Mouse (Mus musculus): Measurements from ENCODE around the gene Hspg2. TPM values are rescaled to one million over a fixed set of nuclear protein-coding genes. Genes with fewer than 3 reads are reported as not detected.

Hspg2 gene
- total RNA-seq, 2 experiments from 2014 or later: 5.5 to 6.5 TPM

DNA sequence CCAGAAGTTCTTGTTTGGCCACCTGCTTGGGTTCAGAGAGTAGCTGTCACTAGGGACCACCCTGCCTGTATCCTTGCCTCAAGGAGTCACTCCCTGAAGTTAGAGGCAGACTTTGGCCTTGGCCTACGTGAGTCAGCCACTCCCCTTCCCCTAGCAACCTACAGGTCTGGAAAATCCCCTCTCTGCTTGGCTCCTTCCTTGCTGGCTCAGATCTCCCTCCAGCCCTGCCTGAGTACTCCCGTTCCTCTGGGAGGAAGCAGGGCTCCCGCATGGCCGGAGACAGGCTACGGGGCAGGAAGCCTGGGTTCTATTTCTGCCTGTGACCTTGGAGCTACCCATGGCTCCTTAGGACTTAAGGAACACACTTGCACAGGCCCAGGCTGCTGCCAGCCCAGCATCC, 28.8 kb downstream of the Hspg2 start:
- TF ChIP-seq CTCF (IDR thresholded peaks at IDR 0.05): no peak
- intact Hi-C loops (cut with DNase I): no loop called here
- Histone ChIP-seq H3K4me3 (no peak overlapping the region), H3K27ac (peak overlapping the region; percentile 66)
- DNase-seq (ENCODE audit: extremely low spot score in 1 of 2, low spot score in 2 of 2): no peak

DNA sequence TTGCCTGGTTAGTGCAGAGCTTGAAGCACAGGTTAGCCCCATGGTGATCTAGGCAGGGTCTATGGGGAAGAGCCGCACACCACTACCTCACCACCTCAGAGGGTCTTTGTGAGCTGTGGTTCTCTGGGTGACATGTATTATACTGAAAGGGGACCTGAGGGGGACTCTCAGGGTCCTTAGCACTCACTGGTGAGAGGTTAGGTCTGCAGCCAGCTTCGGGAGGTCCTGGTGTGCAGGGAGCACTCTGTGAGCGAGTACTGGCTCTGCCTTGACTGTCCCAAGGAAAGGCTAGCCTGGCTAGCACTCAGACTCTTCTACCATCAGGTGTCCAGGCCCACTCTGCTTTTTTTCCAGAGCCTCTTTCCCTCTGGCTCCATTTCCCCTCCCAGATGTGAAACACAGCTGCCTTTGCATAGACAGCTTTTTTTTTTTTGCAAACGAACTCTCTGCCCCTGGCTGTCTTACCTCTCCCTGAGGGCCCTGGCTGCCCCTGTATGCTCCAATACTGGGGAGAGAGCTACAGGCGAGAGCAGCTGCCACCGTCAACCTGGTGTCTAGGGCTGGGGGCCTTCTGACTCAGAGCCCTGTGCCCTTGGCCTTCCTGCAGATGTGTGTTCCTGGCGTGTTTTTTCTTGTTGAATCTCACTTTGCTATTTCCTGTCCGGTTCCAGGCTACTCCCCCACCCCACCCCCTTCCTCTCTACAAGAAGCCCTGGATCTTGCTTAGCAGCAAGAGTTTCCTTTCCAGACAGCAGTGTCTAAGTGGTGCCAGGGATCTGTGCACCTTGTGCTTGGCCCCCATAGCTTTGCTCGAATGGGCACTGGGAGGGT, 29.5 kb downstream of the Hspg2 start:
- TF ChIP-seq CTCF (IDR thresholded peaks at IDR 0.05): no peak
- peak overlapping the region; percentile 66 for H3K27ac ChIP-seq
- no peak overlapping the region for H3K4me3 ChIP-seq
- DNase-seq (ENCODE audit: extremely low spot score in 1 of 2, low spot score in 2 of 2): no peak
- intact Hi-C loops (cut with DNase I): no loop called here

DNA sequence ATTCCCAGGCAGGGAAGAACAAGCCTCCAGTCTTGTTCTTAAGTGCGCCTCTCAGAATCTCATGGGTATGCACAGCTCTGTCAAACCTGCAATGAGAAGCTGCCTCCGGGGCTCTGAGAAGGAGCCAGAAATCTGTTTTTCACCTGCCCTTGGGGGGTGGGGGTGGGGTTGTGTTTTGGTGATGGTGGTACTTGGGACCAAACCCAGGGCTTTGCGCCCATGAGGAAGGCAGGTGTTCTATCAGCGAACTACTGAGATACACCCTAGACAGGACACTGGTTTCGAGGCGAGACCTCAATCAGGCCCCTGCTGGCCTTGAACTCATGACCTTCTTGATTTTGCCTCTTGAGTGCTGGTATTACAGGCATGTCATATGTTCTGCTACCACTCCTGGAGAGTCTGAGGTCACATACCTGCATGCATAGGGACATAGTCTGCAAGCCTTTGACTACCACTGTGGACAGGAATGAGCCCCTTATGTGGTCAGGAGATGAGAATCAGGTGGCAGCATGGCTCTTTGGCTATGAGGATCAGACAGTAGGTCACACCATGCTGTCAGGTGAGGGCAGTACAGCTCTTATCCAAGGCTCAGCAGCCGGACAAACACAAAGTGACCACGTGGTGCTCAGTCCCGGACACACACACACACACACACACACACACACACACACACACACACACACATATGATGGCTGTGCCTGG, 30.5 kb downstream of the Hspg2 start:
- intact Hi-C loops (cut with DNase I): no loop called here
- DNase-seq (ENCODE audit: extremely low spot score in 1 of 2, low spot score in 2 of 2): no peak
- TF ChIP-seq CTCF (IDR thresholded peaks at IDR 0.05): no peak
- no peak overlapping the region; the same call in 1 of the 2 replicates for H3K27ac ChIP-seq
- H3K4me3 ChIP-seq: no peak overlapping the region

DNA sequence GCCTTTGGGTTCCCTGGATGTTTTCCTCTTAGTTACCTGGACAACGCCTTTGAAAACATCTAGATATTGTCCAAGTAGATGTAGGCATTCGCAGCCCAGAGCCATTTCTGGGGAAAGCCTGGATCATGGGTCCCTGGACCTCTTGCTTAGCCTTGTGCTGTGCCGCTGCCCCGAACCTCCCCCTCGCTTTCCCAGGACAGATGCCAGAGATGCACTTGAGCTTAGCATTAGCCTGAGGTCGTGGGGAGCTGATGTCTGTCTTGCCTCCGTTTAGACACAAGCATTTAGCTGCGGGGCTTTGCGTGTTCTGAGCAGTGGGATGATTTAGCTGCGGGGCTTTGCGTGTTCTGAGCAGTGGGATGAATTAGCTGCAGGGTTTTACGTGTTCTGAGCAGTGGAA, 31.6 kb downstream of the Hspg2 start:
- no peak for TF ChIP-seq CTCF (IDR thresholded peaks at IDR 0.05)
- H3K27ac ChIP-seq: no peak overlapping the region
- no peak overlapping the region for H3K4me3 ChIP-seq
- intact Hi-C loops (cut with DNase I): no loop called here
- DNase-seq (ENCODE audit: extremely low spot score in 1 of 2, low spot score in 2 of 2): no peak

DNA sequence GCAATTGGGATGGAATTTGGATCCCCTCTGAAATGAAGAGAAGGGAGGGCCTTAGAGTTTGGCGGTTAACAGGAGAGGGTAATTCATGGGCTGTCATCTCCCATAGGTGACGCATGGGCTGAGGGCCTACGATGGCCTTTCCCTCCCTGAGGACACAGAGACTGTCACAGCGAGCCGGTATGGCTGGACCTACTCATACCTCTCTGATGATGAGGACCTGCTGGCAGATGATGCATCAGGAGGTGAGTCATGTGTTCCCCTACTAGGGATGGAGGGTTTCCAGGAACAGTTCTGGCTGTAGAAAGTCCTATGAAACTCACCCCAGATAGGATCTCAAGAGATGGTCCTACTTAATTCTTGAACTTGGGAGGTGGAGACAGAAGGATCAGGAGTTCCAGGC, 32.4 kb downstream of the Hspg2 start:
- intact Hi-C loops (cut with DNase I): no loop called here
- no peak overlapping the region for H3K4me3 ChIP-seq
- no peak for TF ChIP-seq CTCF (IDR thresholded peaks at IDR 0.05)
- no peak for DNase-seq (ENCODE audit: extremely low spot score in 1 of 2, low spot score in 2 of 2)
- H3K27ac ChIP-seq: no peak overlapping the region

DNA sequence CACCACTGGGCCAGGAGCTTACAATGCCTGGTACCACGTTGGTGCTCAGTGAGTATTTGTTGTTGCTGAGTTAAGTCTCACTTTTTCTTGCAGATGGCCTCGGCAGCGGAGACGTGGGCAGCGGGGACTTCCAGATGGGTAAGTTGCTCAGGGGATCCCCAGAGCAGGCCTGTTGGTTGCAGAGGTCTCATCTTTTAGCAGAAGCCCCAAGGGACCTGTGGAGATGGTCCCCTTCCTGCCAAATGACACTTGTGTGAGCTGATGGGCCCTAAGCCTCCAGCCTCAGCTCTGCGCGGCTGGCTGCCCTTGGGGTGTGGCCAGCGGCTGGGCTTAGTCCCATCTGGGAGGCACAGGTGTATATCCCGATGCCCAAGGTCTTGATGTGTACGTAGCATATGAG, 33.6 kb downstream of the Hspg2 start:
- TF ChIP-seq CTCF (IDR thresholded peaks at IDR 0.05): no peak
- Histone ChIP-seq H3K4me3 (no peak overlapping the region), H3K27ac (no peak overlapping the region)
- intact Hi-C loops (cut with DNase I): no loop called here
- no peak for DNase-seq (ENCODE audit: extremely low spot score in 1 of 2, low spot score in 2 of 2)

DNA sequence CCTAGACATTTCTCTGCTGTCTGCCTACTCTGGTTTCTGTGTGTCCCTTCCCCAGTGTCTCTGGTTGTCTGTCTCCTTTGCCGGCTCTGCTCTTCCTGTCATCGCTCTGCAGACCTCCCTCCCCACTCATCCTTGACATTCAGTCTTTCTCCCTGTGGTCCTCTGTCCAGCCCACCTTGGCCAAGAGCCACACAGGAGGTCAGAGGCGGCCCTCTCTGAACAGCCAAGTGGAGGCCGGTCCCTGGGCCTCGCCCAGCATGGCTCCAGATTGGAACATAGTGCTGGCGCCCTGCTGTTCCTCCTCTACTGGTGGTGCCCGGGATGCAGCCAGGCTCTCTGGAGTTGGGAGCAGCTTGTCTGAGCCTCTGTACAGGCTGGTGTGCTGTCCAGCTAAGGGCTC, 34.2 kb downstream of the Hspg2 start:
- H3K27ac ChIP-seq: no peak overlapping the region
- no peak overlapping the region for H3K4me3 ChIP-seq
- DNase-seq (ENCODE audit: extremely low spot score in 1 of 2, low spot score in 2 of 2): no peak
- TF ChIP-seq CTCF (IDR thresholded peaks at IDR 0.05): no peak
- intact Hi-C loops (cut with DNase I): no loop called here

DNA sequence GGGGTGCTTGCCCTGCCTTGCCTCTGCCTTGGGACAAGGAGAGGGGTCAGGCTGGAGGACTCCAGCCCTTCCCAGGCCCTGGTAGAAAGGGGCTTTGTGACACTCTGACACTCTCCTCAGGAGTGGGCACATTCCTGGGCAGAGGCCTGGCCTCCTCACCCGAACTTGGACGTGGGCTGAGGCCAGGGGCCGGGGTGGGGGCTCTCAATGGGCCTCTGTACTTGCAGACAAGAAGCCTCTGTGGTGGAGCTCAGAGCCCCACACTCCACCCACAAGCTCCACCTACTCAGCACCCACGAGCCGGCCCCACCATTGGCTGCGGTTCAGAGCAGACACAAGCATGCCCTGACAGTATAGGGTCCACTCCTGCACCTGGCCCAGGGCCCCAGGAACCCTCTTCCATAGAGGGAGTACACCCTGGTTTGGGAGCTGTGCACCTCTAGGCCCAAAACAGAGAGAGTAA, 35.0 kb downstream of the Hspg2 start:
- intact Hi-C loops (cut with DNase I): no loop called here
- H3K27ac ChIP-seq: no peak overlapping the region

DNA sequence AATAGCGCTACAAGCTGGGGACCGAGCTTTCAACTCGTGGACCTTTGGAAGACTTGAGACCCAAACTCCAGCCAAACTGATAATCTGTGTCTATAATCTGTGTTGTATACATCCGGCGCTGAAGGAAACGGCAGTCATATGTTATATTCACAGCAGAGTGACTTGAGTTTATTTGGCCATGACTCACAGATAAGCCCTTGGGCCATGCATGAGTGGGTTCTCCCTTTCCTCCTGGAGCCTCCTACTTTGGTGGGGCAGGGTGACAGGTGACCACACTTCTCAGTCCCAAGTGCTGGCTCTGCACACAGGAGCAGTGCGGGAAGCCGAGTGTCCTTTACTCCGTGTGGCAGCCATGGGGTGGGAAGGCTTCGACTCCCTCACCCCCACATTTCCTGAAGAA, 38.1 kb downstream of the Hspg2 start:
- Histone ChIP-seq H3K4me3 (no peak overlapping the region), H3K27ac (no peak overlapping the region)
- intact Hi-C loops (cut with DNase I): no loop called here
- TF ChIP-seq CTCF (IDR thresholded peaks at IDR 0.05): no peak
- DNase-seq (ENCODE audit: extremely low spot score in 1 of 2, low spot score in 2 of 2): no peak

More for the DNA sequence above, 35.0 kb downstream of the Hspg2 start:
- H3K4me3 ChIP-seq: no peak overlapping the region
- peak in 1 of 2 experiments; percentile 19 for DNase-seq (ENCODE audit: extremely low spot score in 1 of 2, low spot score in 2 of 2)
- TF ChIP-seq CTCF (IDR thresholded peaks at IDR 0.05): no peak

DNA sequence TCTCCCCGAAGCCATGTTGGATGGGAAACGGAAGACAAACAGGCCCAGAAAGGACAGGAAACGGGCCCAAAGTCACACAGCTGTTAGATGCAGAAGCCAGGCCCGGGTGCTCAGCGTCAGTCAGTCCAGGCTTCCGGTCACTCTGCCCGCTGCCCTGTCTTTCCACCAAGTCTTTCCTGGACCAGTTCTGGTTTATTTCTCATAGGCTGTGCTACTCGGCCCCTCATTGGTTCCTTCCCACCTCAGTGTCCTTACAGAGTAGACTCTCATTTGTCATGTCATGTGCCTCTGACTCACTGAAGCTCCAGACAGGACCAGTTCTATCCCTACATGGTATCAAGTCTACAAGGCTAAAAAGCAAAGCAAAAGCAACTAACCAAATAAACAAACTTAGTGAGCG, 41.0 kb downstream of the Hspg2 start:
- no peak for DNase-seq (ENCODE audit: extremely low spot score in 1 of 2, low spot score in 2 of 2)
- no peak overlapping the region for H3K4me3 ChIP-seq
- intact Hi-C loops (cut with DNase I): no loop called here
- no peak overlapping the region for H3K27ac ChIP-seq
- TF ChIP-seq CTCF (IDR thresholded peaks at IDR 0.05): no peak

DNA sequence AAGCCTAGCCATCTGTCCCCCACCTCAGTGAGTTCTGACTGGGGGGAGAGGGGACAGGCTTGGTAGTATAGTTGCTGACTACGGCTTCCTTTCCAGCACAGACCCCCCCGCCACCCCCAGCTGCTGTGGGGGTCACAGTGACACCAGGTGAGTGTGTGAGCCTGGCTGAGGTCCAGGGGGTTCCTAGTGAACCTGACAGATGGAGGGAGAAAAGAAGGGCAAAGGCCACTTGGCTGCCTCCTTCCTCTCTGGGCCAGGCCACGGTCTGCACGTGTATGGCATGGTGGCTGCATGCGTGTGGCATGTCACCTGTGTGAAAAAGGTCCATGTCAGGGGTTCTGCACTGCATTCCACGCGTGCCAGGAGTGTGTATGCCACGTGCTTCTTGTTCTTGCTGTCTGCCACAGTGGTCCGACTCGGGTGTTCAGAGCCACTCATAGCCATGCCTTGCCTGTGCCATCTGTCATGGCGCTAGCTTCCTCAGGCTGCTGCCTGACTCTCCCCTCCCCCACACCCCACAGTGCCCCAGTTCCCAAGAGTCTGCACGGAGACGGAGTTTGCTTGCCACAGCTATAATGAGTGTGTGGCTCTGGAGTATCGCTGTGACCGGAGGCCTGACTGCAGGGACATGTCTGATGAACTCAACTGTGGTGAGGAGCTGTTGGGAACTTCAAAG, 41.6 kb downstream of the Hspg2 start:
- no peak overlapping the region for H3K27ac ChIP-seq
- DNase-seq (ENCODE audit: extremely low spot score in 1 of 2, low spot score in 2 of 2): no peak
- no peak for TF ChIP-seq CTCF (IDR thresholded peaks at IDR 0.05)
- intact Hi-C loops (cut with DNase I): no loop called here
- H3K4me3 ChIP-seq: no peak overlapping the region

DNA sequence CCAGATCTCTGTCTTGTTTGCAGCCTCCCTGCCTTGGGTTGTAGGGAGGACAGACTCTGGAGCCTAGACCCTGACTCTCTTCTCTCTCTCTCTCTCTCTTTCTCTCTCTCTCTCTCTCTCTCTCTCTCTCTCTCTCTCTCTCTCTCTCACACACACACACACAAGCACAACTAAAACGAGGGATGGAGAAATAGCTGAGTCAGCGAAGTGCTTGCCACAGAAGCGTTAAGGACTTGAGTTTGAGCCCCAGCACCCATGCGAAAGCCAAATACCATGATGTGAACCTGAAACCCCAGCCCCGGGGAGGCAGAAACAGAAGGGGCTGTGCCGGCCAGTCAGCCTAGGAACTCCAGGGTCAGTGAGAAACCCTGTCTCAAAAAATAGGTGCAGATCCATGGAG, 44.3 kb downstream of the Hspg2 start:
- TF ChIP-seq CTCF (IDR thresholded peaks at IDR 0.05): no peak
- H3K27ac ChIP-seq: no peak overlapping the region
- DNase-seq (ENCODE audit: extremely low spot score in 1 of 2, low spot score in 2 of 2): no peak
- no peak overlapping the region for H3K4me3 ChIP-seq
- intact Hi-C loops (cut with DNase I): no loop called here

Data from left cerebral cortex, adult 2 months (tissue).